Mouse (Mus musculus): ENCODE data around the gene Sv2c.

GRCm38 (mm10) chr13:95955204-95955603 lies 177.2 kb downstream of the Sv2c start:
- TF ChIP-seq CTCF (conservative IDR thresholded peaks at IDR 0.05; ENCODE audit: insufficient read depth, insufficient read length, low read depth, low read length) (no peak), POLR2A (IDR thresholded peaks at IDR 0.05; ENCODE audit: low read depth, low read length) (no peak)

Measured in kidney, adult 2 months (tissue).